Mouse (Mus musculus) heart, postnatal 4 days (tissue): ENCODE results near the gene Kdm4c. TPM values are rescaled to one million over a fixed set of nuclear protein-coding genes. Genes with fewer than 3 reads are reported as not detected.
"Not testable (repeated sequence)": the region's sequence is repeated elsewhere in the genome, so short reads cannot be mapped to it uniquely, and the experiment has no call there.

Source experiments
- DNase-seq: peaks from one replicate; pipeline ENCODE4 v3.0.0; 2021
- total RNA-seq, 2 experiments: library from RNA; stranded (reverse); gene quantifications; 2 replicates each; pipeline ENCODE4 v1.2.3; 2021

Kdm4c gene
- total RNA-seq, 2 experiments from 2014 or later: 14.6 to 15.3 TPM

- DNase-seq: no peak
Observed at GRCm38 (mm10) chr4:74312858-74313257, 70.6 kb downstream of the Kdm4c start.

GRCm38 (mm10) chr4:74315388-74315787 is 73.1 kb downstream of the Kdm4c start:
- DNase-seq: no peak

DNA sequence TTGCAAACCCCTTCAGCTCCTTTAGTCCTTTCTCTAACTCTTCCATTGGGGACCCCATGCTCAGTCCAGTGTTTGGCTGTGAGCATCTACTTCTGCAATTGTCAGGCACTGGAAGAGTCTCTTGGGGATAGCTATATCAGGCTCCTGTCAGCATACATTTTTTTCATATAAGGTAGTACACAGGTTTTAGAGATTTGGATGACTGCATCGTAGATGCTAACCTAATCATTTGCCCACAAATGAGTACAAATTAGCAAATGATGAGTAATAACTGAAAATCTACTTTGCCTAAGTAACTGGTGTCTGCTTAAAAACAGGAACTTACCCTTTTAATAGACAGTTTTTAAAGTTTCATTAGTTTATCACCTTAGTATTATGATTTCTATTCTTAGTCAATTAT is 77.0 kb downstream of the Kdm4c start:
- DNase-seq: no peak

DNA sequence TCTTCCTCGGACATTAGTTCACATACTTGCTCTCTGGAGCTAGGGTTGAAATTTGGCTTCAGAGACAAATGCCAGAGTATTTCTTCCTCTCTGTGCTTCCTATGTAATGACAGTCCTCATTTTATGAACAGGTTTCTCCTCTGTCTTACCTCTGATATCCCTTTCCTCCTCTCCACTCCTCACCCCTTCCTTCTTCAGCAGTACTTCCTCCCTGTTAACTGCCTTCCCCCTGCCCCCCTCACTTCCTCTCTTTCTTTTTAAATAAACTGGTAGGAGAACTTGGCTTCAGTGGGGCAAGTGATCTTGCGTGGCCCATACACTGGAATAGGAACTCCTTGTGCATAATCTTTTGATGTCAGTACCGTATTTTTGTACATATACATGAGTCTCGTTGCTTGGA is 115.2 kb downstream of the Kdm4c start:
- no peak for DNase-seq

DNA sequence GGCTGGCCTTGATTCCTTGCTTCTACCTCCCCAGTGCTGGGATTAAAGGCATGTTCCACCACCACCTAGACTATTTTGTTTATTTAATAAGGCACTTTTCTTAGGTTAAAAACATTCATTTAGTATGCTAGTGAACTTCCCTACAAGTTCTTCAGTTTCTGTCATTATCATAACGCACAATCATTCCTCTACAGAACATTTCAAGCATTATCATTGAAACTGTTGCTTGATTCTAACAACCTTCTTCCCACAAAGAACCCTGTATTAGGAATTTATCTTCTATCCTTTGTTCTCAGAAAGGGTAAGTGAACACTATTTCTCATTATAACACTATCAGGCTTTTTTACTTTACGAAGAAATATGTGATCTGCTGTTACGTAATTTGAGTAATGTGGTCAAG is 118.0 kb downstream of the Kdm4c start:
- no peak for DNase-seq

GRCm38 (mm10) chr4:74386583-74386982 is 144.3 kb downstream of the Kdm4c start:
- no peak for DNase-seq

DNA sequence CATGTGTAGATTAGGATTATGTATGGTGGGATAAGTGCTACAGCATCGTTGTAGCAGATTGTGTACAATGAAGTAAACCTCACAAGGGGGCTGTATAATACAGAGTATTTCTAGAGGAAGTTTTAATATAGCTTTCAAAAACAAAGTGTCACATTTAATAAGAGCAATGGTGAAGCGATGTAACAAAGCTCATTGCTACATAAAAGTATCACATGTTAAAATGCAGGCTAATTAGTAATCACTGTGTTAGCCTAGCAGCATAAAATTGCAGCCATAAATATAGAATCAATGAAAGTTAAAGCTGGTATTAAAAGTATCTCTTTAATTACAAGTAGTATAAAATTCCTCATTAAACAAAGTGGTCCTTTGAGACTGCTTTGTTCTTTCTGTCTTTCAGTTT is 150.9 kb downstream of the Kdm4c start:
- DNase-seq: no peak

- no peak for DNase-seq
Observed at GRCm38 (mm10) chr4:74396562-74396961, 154.3 kb downstream of the Kdm4c start.

GRCm38 (mm10) chr4:74401617-74402313 is 159.5 kb downstream of the Kdm4c start:
- not testable (repeated sequence) for DNase-seq

DNA sequence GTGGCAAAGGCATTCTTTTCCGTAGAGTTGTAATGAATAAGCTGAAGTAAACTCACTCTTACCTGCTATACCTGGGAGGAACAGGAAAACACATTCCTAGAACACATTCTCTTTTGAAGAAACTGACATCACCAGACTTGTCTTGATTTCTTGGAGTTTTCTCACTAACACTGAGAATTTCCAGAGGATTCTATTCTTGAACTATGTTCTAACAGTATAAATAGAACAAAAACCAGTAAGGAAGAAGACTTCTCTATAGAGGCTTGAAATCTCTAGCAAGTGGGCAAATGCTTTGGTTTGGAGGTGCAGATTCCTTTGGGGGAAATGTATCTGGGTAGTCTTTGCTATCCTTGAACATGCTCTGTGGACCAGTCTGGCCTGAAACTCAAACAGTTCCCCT is 166.4 kb downstream of the Kdm4c start:
- DNase-seq: no peak

- DNase-seq: no peak
Observed at GRCm38 (mm10) chr4:74419794-74420193, 177.5 kb downstream of the Kdm4c start.

Other genes with a start within 250 kb of the Kdm4c start
- gene Frmd3, start 229.1 kb upstream of the Kdm4c start, total RNA-seq: under 1 TPM; 0.16 to 0.19 TPM